Mouse (Mus musculus): ENCODE measurements around the gene Atp6v1c2. TPM values are rescaled to one million over a fixed set of nuclear protein-coding genes. Genes with fewer than 3 reads are reported as not detected.
A peak's percentile ranks its signal among the peaks of the same experiment; 100 is the strongest.

Atp6v1c2 gene
- polyA plus RNA-seq, 1 experiment from 2014 or later: 56.4 TPM

DNA sequence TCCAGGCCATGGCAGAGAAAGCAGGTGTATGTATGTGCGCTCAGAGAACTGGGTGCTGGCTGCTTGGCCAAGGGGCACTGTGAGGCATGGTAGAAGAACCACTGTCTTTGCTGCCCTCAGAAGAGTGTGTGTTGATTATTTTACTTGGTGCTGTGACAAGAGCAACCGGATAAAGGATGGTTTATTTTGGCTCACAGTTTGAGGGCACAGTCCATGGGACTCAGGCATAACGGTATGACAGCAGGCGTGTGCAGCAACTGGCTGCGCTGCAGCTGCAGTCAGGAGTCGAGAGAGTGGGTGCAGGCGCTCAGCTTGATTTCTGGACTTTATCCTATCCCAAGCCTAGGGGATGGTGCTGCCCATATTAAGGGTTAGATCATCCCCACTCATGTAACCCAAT lies 70.7 kb downstream of the Atp6v1c2 start:
- ATAC-seq: no peak

GRCm38 (mm10) chr12:17256905-17257304 lies 72.3 kb downstream of the Atp6v1c2 start:
- Histone ChIP-seq H3K36me3 (ENCODE audit: insufficient read depth, low read length) (no peaks in the 10 kb centered on the region), H3K4me3 (ENCODE audit: low read depth, low read length) (no peak overlapping the region), H3K4me1 (ENCODE audit: insufficient read depth, low read depth, low read length) (no peaks in the 10 kb centered on the region), H3K27ac (ENCODE audit: low read length) (no peak overlapping the region), H3K9me3 (ENCODE audit: low read length) (no peaks in the 10 kb centered on the region), H3K9ac (replicated peaks; ENCODE audit: low read depth) (no peak overlapping the region), H3K27me3 (replicated peaks; ENCODE audit: insufficient read depth, low read length) (0 out of 2 replicates have a peak, but pooled peaks cover 3% of the 10 kb centered on the region), H3K4me2 (replicated peaks; ENCODE audit: low read depth, low read length) (no peak overlapping the region)
- WGBS: 3% methylated on average over 10 of the region's 10 CpGs
- ATAC-seq (peak; percentile 68), DNase-seq (ENCODE audit: low spot score) (peak; percentile 84)
- no peak for TF ChIP-seq EP300 (IDR thresholded peaks at IDR 0.05)
- peak; percentile 84 for TF ChIP-seq CTCF (IDR thresholded peaks at IDR 0.05)

More for the DNA sequence above, 70.7 kb downstream of the Atp6v1c2 start:
- Histone ChIP-seq H3K4me1 (ENCODE audit: insufficient read depth, low read depth, low read length) (no peaks in the 10 kb centered on the region), H3K27me3 (replicated peaks; ENCODE audit: insufficient read depth, low read length) (0 out of 2 replicates have a peak, but pooled peaks cover 3% of the 10 kb centered on the region), H3K36me3 (ENCODE audit: insufficient read depth, low read length) (no peaks in the 10 kb centered on the region), H3K27ac (ENCODE audit: low read length) (no peak overlapping the region), H3K9me3 (ENCODE audit: low read length) (no peaks in the 10 kb centered on the region), H3K4me3 (ENCODE audit: low read depth, low read length) (no peak overlapping the region), H3K9ac (replicated peaks; ENCODE audit: low read depth) (no peak overlapping the region), H3K4me2 (replicated peaks; ENCODE audit: low read depth, low read length) (no peak overlapping the region)
- TF ChIP-seq EP300 (IDR thresholded peaks at IDR 0.05) (no peak), CTCF (IDR thresholded peaks at IDR 0.05) (no peak)
- DNase-seq (ENCODE audit: low spot score): no peak
- 80% methylated on average over 7 of the region's 7 CpGs for WGBS

DNA sequence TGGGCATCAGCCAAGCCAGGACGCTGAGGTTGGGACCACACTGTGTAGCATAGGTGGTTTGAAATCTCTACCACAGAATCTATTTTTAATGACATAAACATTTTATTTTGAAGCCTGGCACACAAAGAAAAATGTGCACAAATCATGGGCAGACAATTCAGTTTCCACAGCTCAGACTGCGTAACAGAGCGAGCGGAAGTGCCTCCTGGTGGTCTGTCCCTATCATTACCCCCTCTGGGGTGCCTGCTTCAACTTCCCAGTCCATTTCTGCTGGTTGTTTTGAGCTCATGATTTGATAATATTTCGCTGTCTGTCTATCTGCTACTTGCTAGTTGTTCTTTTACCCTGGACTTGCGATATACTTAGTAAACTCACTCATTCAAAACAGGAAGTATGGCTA lies 73.6 kb downstream of the Atp6v1c2 start:
- TF ChIP-seq CTCF (IDR thresholded peaks at IDR 0.05) (peak; percentile 38), EP300 (IDR thresholded peaks at IDR 0.05) (no peak)

DNA sequence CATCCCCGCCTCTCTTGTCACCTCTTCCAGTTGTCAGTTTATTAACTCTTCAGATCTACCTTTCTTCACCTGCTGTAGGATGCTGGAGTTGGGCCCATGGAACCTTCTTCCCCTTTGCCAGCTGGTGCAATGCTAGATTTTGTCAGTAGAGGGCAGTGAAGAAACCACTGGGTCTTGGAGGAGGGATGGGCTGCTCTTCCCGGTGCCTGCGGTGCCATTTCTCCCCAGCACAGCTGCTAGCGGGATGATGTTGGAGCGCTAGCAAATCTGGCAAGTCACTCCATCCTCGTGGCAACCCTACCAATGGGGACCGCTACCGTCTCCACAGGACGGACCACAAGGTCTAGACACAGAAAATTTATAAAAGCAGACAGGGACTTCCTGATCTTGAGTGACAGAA lies 76.1 kb downstream of the Atp6v1c2 start:
- TF ChIP-seq EP300 (IDR thresholded peaks at IDR 0.05) (no peak), CTCF (IDR thresholded peaks at IDR 0.05) (peak; percentile 83)
- H3K4me1 ChIP-seq (ENCODE audit: insufficient read depth, low read depth, low read length): no peaks in the 10 kb centered on the region

More for the DNA sequence above, 73.6 kb downstream of the Atp6v1c2 start:
- DNase-seq (ENCODE audit: low spot score): no peak
- Histone ChIP-seq H3K9ac (replicated peaks; ENCODE audit: low read depth) (no peak overlapping the region), H3K36me3 (ENCODE audit: insufficient read depth, low read length) (no peaks in the 10 kb centered on the region), H3K27ac (ENCODE audit: low read length) (no peak overlapping the region), H3K4me3 (ENCODE audit: low read depth, low read length) (no peak overlapping the region), H3K4me1 (ENCODE audit: insufficient read depth, low read depth, low read length) (no peaks in the 10 kb centered on the region), H3K4me2 (replicated peaks; ENCODE audit: low read depth, low read length) (no peak overlapping the region), H3K27me3 (replicated peaks; ENCODE audit: insufficient read depth, low read length) (0 out of 2 replicates have a peak, but pooled peaks cover 3% of the 10 kb centered on the region), H3K9me3 (ENCODE audit: low read length) (no peaks in the 10 kb centered on the region)
- WGBS: 71% methylated on average over 6 of the region's 6 CpGs
- ATAC-seq: no peak

DNA sequence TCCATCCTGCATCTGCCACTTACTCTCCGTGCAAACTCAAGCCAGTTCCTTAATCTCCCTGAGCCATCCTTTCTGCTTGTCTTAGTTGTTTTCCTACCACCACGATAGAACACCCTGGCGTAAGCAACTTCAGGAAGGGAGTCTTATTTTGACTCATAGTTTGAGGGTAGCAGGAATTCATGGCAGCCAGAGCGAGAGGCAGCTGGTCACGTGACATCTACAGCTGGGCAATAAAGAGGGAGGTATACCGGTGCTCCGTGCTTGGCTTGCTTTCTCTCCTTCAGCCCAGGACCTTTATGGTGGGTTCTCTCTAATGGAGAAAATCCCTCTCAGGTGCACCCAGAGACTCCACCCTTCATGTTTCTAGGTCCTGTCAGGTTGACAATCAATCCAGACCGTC lies 78.2 kb downstream of the Atp6v1c2 start:
- H3K36me3 ChIP-seq (ENCODE audit: insufficient read depth, low read length): no peaks in the 10 kb centered on the region
- no peak for ATAC-seq
- no peak overlapping the region for H3K4me2 ChIP-seq (replicated peaks; ENCODE audit: low read depth, low read length)
- no peak overlapping the region for H3K4me3 ChIP-seq (ENCODE audit: low read depth, low read length)
- H3K27me3 ChIP-seq (replicated peaks; ENCODE audit: insufficient read depth, low read length): 0 out of 2 replicates have a peak, but pooled peaks cover 3% of the 10 kb centered on the region
- 61% methylated on average over 8 of the region's 8 CpGs for WGBS
- no peaks in the 10 kb centered on the region for H3K9me3 ChIP-seq (ENCODE audit: low read length)
- no peaks in the 10 kb centered on the region for H3K4me1 ChIP-seq (ENCODE audit: insufficient read depth, low read depth, low read length)
- TF ChIP-seq EP300 (IDR thresholded peaks at IDR 0.05) (no peak), CTCF (IDR thresholded peaks at IDR 0.05) (no peak)
- DNase-seq (ENCODE audit: low spot score): no peak
- no peak overlapping the region for H3K27ac ChIP-seq (ENCODE audit: low read length)
- H3K9ac ChIP-seq (replicated peaks; ENCODE audit: low read depth): no peak overlapping the region

More for the DNA sequence above, 76.1 kb downstream of the Atp6v1c2 start:
- Histone ChIP-seq H3K27me3 (replicated peaks; ENCODE audit: insufficient read depth, low read length) (0 out of 2 replicates have a peak, but pooled peaks cover 3% of the 10 kb centered on the region), H3K9ac (replicated peaks; ENCODE audit: low read depth) (no peak overlapping the region), H3K36me3 (ENCODE audit: insufficient read depth, low read length) (no peaks in the 10 kb centered on the region), H3K4me2 (replicated peaks; ENCODE audit: low read depth, low read length) (no peak overlapping the region), H3K9me3 (ENCODE audit: low read length) (no peaks in the 10 kb centered on the region), H3K4me3 (ENCODE audit: low read depth, low read length) (no peak overlapping the region), H3K27ac (ENCODE audit: low read length) (no peak overlapping the region)
- no peak; the same call in 1 of the 2 replicates for ATAC-seq
- DNase-seq (ENCODE audit: low spot score): peak; percentile 70
- WGBS: 6% methylated on average over 9 of the region's 9 CpGs

DNA sequence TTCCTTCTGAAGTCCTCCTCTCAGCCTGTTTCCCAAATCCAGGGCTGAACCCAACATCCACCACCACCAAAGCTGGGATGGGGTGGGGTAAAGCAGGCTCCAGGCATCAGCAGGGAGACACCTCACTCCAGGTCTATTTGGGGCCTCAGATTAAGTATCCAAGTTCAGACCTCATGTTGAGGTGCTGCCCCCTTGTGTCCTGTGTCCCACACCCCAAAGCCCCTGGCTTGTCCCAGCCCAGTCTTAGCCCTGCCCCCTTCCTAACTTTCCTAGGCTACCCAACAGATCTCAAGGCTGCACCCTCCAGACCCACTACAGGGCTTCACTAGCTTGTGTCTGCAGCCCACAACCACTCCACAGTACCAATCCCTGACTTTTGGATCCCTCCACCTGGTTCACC lies 87.1 kb downstream of the Atp6v1c2 start:
- H3K4me1 ChIP-seq (ENCODE audit: insufficient read depth, low read depth, low read length): no peaks in the 10 kb centered on the region
- no peak overlapping the region for H3K4me2 ChIP-seq (replicated peaks; ENCODE audit: low read depth, low read length)
- no peaks in the 10 kb centered on the region for H3K27me3 ChIP-seq (replicated peaks; ENCODE audit: insufficient read depth, low read length)
- H3K36me3 ChIP-seq (ENCODE audit: insufficient read depth, low read length): no peaks in the 10 kb centered on the region
- ATAC-seq (no peak), DNase-seq (ENCODE audit: low spot score) (no peak)
- H3K27ac ChIP-seq (ENCODE audit: low read length): no peak overlapping the region
- no peaks in the 10 kb centered on the region for H3K9me3 ChIP-seq (ENCODE audit: low read length)
- H3K4me3 ChIP-seq (ENCODE audit: low read depth, low read length): no peak overlapping the region
- TF ChIP-seq EP300 (IDR thresholded peaks at IDR 0.05): no peak
- 0 out of 2 replicates have a peak, but pooled peaks have one; percentile 4 for TF ChIP-seq CTCF (IDR thresholded peaks at IDR 0.05)
- no peak overlapping the region for H3K9ac ChIP-seq (replicated peaks; ENCODE audit: low read depth)

GRCm38 (mm10) chr12:17241614-17242013 lies 87.5 kb downstream of the Atp6v1c2 start:
- TF ChIP-seq EP300 (IDR thresholded peaks at IDR 0.05) (no peak), CTCF (IDR thresholded peaks at IDR 0.05) (no peak)

More at GRCm38 (mm10) chr12:17241614-17242013, 87.5 kb downstream of the Atp6v1c2 start:
- H3K4me2 ChIP-seq (replicated peaks; ENCODE audit: low read depth, low read length): no peak overlapping the region
- H3K9ac ChIP-seq (replicated peaks; ENCODE audit: low read depth): no peak overlapping the region
- H3K4me3 ChIP-seq (ENCODE audit: low read depth, low read length): no peak overlapping the region
- H3K36me3 ChIP-seq (ENCODE audit: insufficient read depth, low read length): no peaks in the 10 kb centered on the region
- no peaks in the 10 kb centered on the region for H3K27me3 ChIP-seq (replicated peaks; ENCODE audit: insufficient read depth, low read length)
- no peaks in the 10 kb centered on the region for H3K9me3 ChIP-seq (ENCODE audit: low read length)
- 89% methylated on average over 9 of the region's 9 CpGs for WGBS
- DNase-seq (ENCODE audit: low spot score) (no peak), ATAC-seq (no peak)
- no peak overlapping the region for H3K27ac ChIP-seq (ENCODE audit: low read length)
- H3K4me1 ChIP-seq (ENCODE audit: insufficient read depth, low read depth, low read length): no peaks in the 10 kb centered on the region
